22 mouse cellular contexts compared by ENCODE assay signal in the genomic region with DNA sequence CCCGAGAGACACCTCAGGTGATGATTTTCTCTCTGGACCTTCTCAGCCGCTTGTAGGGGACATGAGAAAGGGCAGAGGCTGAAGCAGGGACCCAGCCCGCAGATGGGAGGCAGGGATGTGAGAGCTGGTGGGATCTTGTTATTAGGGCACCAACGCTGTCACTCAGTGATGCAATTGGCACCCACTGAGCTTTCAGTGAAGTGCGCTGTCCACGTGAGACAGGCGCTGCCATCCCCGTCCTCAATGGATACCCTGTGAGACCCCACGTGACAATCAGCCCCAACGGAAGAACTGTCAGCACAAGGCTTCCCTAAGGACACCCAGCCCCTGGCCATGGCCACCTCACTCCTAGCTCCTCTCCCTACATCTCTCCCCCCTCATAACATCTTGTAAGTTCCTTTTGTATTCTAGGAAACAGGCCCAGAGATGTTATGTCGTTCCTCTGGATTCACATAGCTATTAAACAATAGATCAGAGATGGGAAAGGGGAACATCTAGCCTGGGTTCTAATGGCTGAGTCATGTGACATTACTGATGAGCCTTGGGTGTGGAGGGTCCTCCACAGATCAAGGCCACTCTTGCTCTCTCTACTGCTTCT. TPM values are rescaled to one million over a fixed set of nuclear protein-coding genes. Genes with fewer than 3 reads are reported as not detected.
A peak's percentile ranks its signal among the peaks of the same experiment; 100 is the strongest.
DNase-seq lines count a peak whose midpoint lies in the region; ATAC-seq and TF ChIP-seq lines count a peak whose summit lies in the region.
"Had no signal": no experiment of that assay in that cellular context is flagged by ENCODE, and none has a peak within 500 bp of the region (broad histone marks: within the 10 kb centered on the region; RNA-seq: fewer than 3 reads in every experiment).

No protein-coding gene starts in this region.

- TF ChIP-seq EP300 in CH12.LX (IDR thresholded peaks at IDR 0.05; ENCODE audit: low read length): no peak

- peak; percentile 51 for DNase-seq in CD4-positive, CD25-positive, alpha-beta regulatory T cell, adult 2 months (ENCODE audit: low read depth, low spot score)
- DNase-seq in midbrain, embryonic 11.5 days (ENCODE audit: low spot score, missing footprints): peak; percentile 69
- no peak for DNase-seq in midbrain, postnatal 0 days (ENCODE audit: low spot score)
- DNase-seq in CH12.LX (ENCODE audit: extremely low read depth) (peak; percentile 58), adipocyte (ENCODE audit: low spot score) (no peak)
- DNase-seq: adrenal gland, postnatal 10 days; cerebellum, adult 11 months; cerebellum, adult 8-10 months; cerebellum, postnatal 14 days; embryo, embryonic 11 days; forebrain, postnatal 0 days; gastrocnemius, postnatal 14 days had no signal

- H3K36me3 ChIP-seq in midbrain, embryonic 11.5 days (ENCODE audit: control insufficient read depth, insufficient read depth, low read length): no peaks in the 10 kb centered on the region
- no peaks in the 10 kb centered on the region for H3K36me3 ChIP-seq in midbrain, postnatal 0 days (ENCODE audit: insufficient read depth, low read length)
- peaks cover 34 to 72% of the 10 kb centered on the region in 2 experiments for H3K36me3 ChIP-seq in CH12.LX (replicated peaks in 1 of 2; ENCODE audit: control insufficient read depth in 1 of 2, insufficient read depth in 1 of 2, low read length in 1 of 2)
- no peaks in the 10 kb centered on the region for H3K36me3 ChIP-seq in myocyte (ENCODE audit: control insufficient read depth, insufficient read depth)
- H3K36me3 ChIP-seq: embryonic facial prominence, embryonic 12.5 days; forebrain, embryonic 12.5 days; heart, embryonic 12.5 days; hindbrain, embryonic 10.5 days had no signal

- H3K79me2 ChIP-seq in CH12.LX (replicated peaks; ENCODE audit: control insufficient read depth, extremely low read depth, insufficient read depth, poor library complexity, severe bottlenecking) (peaks cover 70% of the 10 kb centered on the region), myocyte (ENCODE audit: control insufficient read depth, insufficient read depth) (no peaks in the 10 kb centered on the region)

- dilution Hi-C loops in CH12.LX (cut with MboI; ENCODE audit: extremely low pct_ligation_motif_present, extremely low pct_unique_long_range_greater_than_20kb, low sequenced_read_pairs): no loop called here

- no peak overlapping the region for H3K27ac ChIP-seq in midbrain, embryonic 11.5 days (ENCODE audit: low read depth, low read length)
- H3K27ac ChIP-seq in midbrain, postnatal 0 days (ENCODE audit: low read depth, low read length): no peak overlapping the region
- peak overlapping the region; percentile 93 for H3K27ac ChIP-seq in CH12.LX (ENCODE audit: insufficient read depth, low read depth)
- H3K27ac ChIP-seq: embryonic facial prominence, embryonic 12.5 days; forebrain, embryonic 12.5 days; hindbrain, embryonic 10.5 days; hindbrain, embryonic 14.5 days had no signal

- H3K27me3 ChIP-seq in midbrain, embryonic 11.5 days (ENCODE audit: control insufficient read depth, insufficient read depth, low read length): no peaks in the 10 kb centered on the region
- no peaks in the 10 kb centered on the region for H3K27me3 ChIP-seq in midbrain, postnatal 0 days (ENCODE audit: insufficient read depth, low read length)
- H3K27me3 ChIP-seq in CH12.LX (replicated peaks): no peaks in the 10 kb centered on the region
- H3K27me3 ChIP-seq in myocyte (ENCODE audit: control insufficient read depth, insufficient read depth, insufficient read length): peaks cover 7% of the 10 kb centered on the region
- H3K27me3 ChIP-seq: embryonic facial prominence, embryonic 12.5 days; forebrain, embryonic 12.5 days had no signal

- ATAC-seq in CD4-positive, CD25-positive, alpha-beta regulatory T cell, adult 4 months: no peak
- ATAC-seq in midbrain, embryonic 11.5 days (ENCODE audit: low FRiP score): no peak
- ATAC-seq in midbrain, postnatal 0 days (ENCODE audit: low FRiP score): no peak
- ATAC-seq in activated CD4-positive, CD25-positive, alpha-beta regulatory T cell, adult 4 months: no peak
- ATAC-seq: forebrain, postnatal 0 days had no signal

- in situ Hi-C loops in CH12.LX (cut with MboI; ENCODE audit: low pct_ligation_motif_present, low pct_unique_long_range_greater_than_20kb, low sequenced_read_pairs): loop anchor here (10.0 kb wide), 1 partner anchor 93 kb away; a partner anchor contains a TSS

- no peak overlapping the region for H3K4me3 ChIP-seq in midbrain, embryonic 11.5 days (ENCODE audit: low read depth, low read length)
- no peak overlapping the region for H3K4me3 ChIP-seq in midbrain, postnatal 0 days (ENCODE audit: low read depth, low read length)
- H3K4me3 ChIP-seq in CH12.LX (replicated peaks in 1 of 3; ENCODE audit: low read depth in 2 of 3, low read length in 2 of 3, poor library complexity in 1 of 3) (peak overlapping the region; percentile 62 to 99 (median 96)), myocyte (no peak overlapping the region)
- H3K4me3 ChIP-seq: embryonic facial prominence, embryonic 12.5 days; forebrain, embryonic 12.5 days; heart, embryonic 12.5 days; hindbrain, embryonic 10.5 days had no signal

- H3K4me1 ChIP-seq in midbrain, embryonic 11.5 days (ENCODE audit: control insufficient read depth, insufficient read depth, low read length): peaks cover 17% of the 10 kb centered on the region
- no peaks in the 10 kb centered on the region for H3K4me1 ChIP-seq in midbrain, postnatal 0 days (ENCODE audit: insufficient read depth, low read length)
- H3K4me1 ChIP-seq in CH12.LX (ENCODE audit: control insufficient read depth in 1 of 2, insufficient read depth in 2 of 2): peaks cover 10 to 59% of the 10 kb centered on the region in 2 experiments

- TF ChIP-seq RAD21 in CH12.LX (IDR thresholded peaks at IDR 0.05; ENCODE audit: low read depth, low read length): no peak

- WGBS in midbrain, embryonic 11.5 days: 68% methylated on average over 11 of the region's 11 CpGs
- 72% methylated on average over 11 of the region's 11 CpGs for WGBS in midbrain, postnatal 0 days

- no peak for TF ChIP-seq CTCF in midbrain, postnatal 0 days (IDR thresholded peaks at IDR 0.05)
- no peak for TF ChIP-seq CTCF in CH12.LX (conservative IDR thresholded peaks at IDR 0.05 in 1 of 2, IDR thresholded peaks at IDR 0.05 in 1 of 2; ENCODE audit: low read depth in 2 of 2, low read length in 2 of 2)

- no peak overlapping the region for H3K4me2 ChIP-seq in midbrain, embryonic 11.5 days
- H3K4me2 ChIP-seq in midbrain, postnatal 0 days (ENCODE audit: low read depth, low read length, poor library complexity, severe bottlenecking): no peak overlapping the region
- H3K4me2 ChIP-seq in CH12.LX (ENCODE audit: insufficient read depth, low read depth, poor library complexity, severe bottlenecking) (peak overlapping the region; percentile 93), myocyte (ENCODE audit: low read depth) (peak overlapping the region; percentile 8)
- H3K4me2 ChIP-seq: embryonic facial prominence, embryonic 12.5 days; forebrain, embryonic 12.5 days; heart, embryonic 12.5 days; hindbrain, embryonic 14.5 days had no signal

- no peak overlapping the region for H3ac ChIP-seq in myocyte (ENCODE audit: control insufficient read depth, insufficient read length)

- H3K9ac ChIP-seq in midbrain, embryonic 11.5 days (ENCODE audit: low read length): no peak overlapping the region
- H3K9ac ChIP-seq in midbrain, postnatal 0 days (replicated peaks; ENCODE audit: low read length, poor library complexity, severe bottlenecking): no peak overlapping the region
- H3K9ac ChIP-seq in CH12.LX (ENCODE audit: insufficient read depth, low read depth): peak overlapping the region; percentile 80
- H3K9ac ChIP-seq: embryonic facial prominence, embryonic 12.5 days; forebrain, embryonic 12.5 days; forebrain, postnatal 0 days; heart, embryonic 12.5 days; hindbrain, embryonic 14.5 days had no signal

- TF ChIP-seq POLR2A in CH12.LX (IDR thresholded peaks at IDR 0.05; ENCODE audit: low read depth, low read length) (no peak), myocyte (IDR thresholded peaks at IDR 0.05; ENCODE audit: insufficient read length, low read depth) (no peak)

- no peaks in the 10 kb centered on the region for H3K9me3 ChIP-seq in midbrain, embryonic 11.5 days (ENCODE audit: control insufficient read depth, low read length)
- no peaks in the 10 kb centered on the region for H3K9me3 ChIP-seq in midbrain, postnatal 0 days (ENCODE audit: low read length)
- H3K9me3 ChIP-seq in CH12.LX (replicated peaks; ENCODE audit: low read length): no peaks in the 10 kb centered on the region
- H3K9me3 ChIP-seq: embryonic facial prominence, embryonic 12.5 days; forebrain, embryonic 12.5 days; heart, embryonic 12.5 days; hindbrain, embryonic 10.5 days had no signal

TF ChIP-seq in CH12.LX, 34 proteins besides CTCF, POLR2A, EP300 and RAD21 (continues in another document):
- TF ChIP-seq KAT2A (IDR thresholded peaks at IDR 0.05; ENCODE audit: insufficient replicate concordance, low read length): no peak
- TF ChIP-seq IRF4 (IDR thresholded peaks at IDR 0.05; ENCODE audit: low read depth, low read length): no peak
- TF ChIP-seq MEF2A (IDR thresholded peaks at IDR 0.05; ENCODE audit: borderline replicate concordance, low read depth, low read length): no peak; the same call in 1 of the 2 replicates
- TF ChIP-seq ZNF384 (IDR thresholded peaks at IDR 0.05; ENCODE audit: low read depth, low read length): no peak
- TF ChIP-seq SMC3 (IDR thresholded peaks at IDR 0.05; ENCODE audit: low read depth, low read length): no peak; the same call in none of the 2 replicates
- TF ChIP-seq JUND (conservative IDR thresholded peaks at IDR 0.05; ENCODE audit: low read depth, low read length): no peak

TF ChIP-seq in myocyte, 11 proteins besides CTCF, POLR2A, EP300 and RAD21 (continues in another document):
- TF ChIP-seq MYOG (IDR thresholded peaks at IDR 0.05; ENCODE audit: control insufficient read depth in 1 of 3, insufficient read depth in 1 of 3, insufficient read length in 2 of 3, low read depth in 2 of 3): no peak
- no peak for TF ChIP-seq TCF3 (IDR thresholded peaks at IDR 0.05; ENCODE audit: insufficient read length, low read depth)
- no peak for TF ChIP-seq REST (IDR thresholded peaks at IDR 0.05; ENCODE audit: insufficient read depth, insufficient read length)
- no peak for TF ChIP-seq MAX (IDR thresholded peaks at IDR 0.05; ENCODE audit: low read depth)
- no peak for TF ChIP-seq POLR2AphosphoS2 (IDR thresholded peaks at IDR 0.05; ENCODE audit: insufficient read length, low read depth)
- TF ChIP-seq CEBPB (IDR thresholded peaks at IDR 0.05; ENCODE audit: insufficient read depth, poor library complexity, severe bottlenecking): no peak

RNA-seq across cellular contexts. Expression of a gene that starts 3.4 kb away (rescaled TPM):
- 100 to 1,000 TPM; 277 to 361 TPM for polyA plus RNA-seq in CD4-positive, CD25-positive, alpha-beta regulatory T cell, adult 4 months (2017; shearing (Covaris generic))
- polyA plus RNA-seq in midbrain, embryonic 11.5 days (2014; fragmentation: Nextera tagmentation; extraction: Ambion mirVana): 0.41 TPM in 1 of 2 replicates, not detected in the other
- total RNA-seq in midbrain, postnatal 0 days (2014; rRNA removed): not detected in 2 replicates
- polyA plus RNA-seq in midbrain, postnatal 0 days (2015; fragmentation: Nextera tagmentation; extraction: Ambion mirVana): not detected in 2 replicates
- total RNA-seq in CH12.LX (2012; rRNA removed) (170 and 241 TPM in 2 replicates), CH12.LX (2014; rRNA removed) (178 and 203 TPM in 2 replicates)
- polyA plus RNA-seq in CH12.LX (2012; ENCODE audit: insufficient read length, low read depth) (306 and 316 TPM in 2 replicates), myocyte (2012; fragmentation: generic; extraction: Trizol) (0.38 TPM)
- 100 to 1,000 TPM; 243 to 261 TPM for polyA plus RNA-seq in activated CD4-positive, CD25-positive, alpha-beta regulatory T cell, adult 4 months (2017; shearing (Covaris generic))
- total RNA-seq: common myeloid progenitor, adult 5-6 weeks; gastrocnemius, adult 18-20 months had no signal
- polyA plus RNA-seq: forebrain, embryonic 12.5 days; hindbrain, embryonic 14.5 days had no signal

Comparison
In these comparisons a context has a peak if more than half of its experiments do, and no peak if none do; other contexts are left out.
1. DNase-seq: peak in CD4-positive, CD25-positive, alpha-beta regulatory T cell, adult 2 months (single experiment), midbrain, embryonic 11.5 days (single experiment) and CH12.LX (single experiment); none in midbrain, postnatal 0 days (single experiment) and adipocyte (single experiment).
2. H3K4me2 ChIP-seq: peak in CH12.LX (single experiment) and myocyte (single experiment); none in midbrain, embryonic 11.5 days (single experiment) and midbrain, postnatal 0 days (single experiment).
3. H3K4me3 ChIP-seq: peak in CH12.LX (3 of 3); none in midbrain, embryonic 11.5 days (single experiment), midbrain, postnatal 0 days (single experiment) and myocyte (single experiment).
4. RNA of a gene that starts 3.4 kb away (polyA plus RNA-seq): 277 to 361 TPM in CD4-positive, CD25-positive, alpha-beta regulatory T cell, adult 4 months, 306 to 316 TPM in CH12.LX and 243 to 261 TPM in activated CD4-positive, CD25-positive, alpha-beta regulatory T cell, adult 4 months; 0.38 TPM in myocyte (single experiment), 0.41 TPM in midbrain, embryonic 11.5 days and not detected in midbrain, postnatal 0 days; every median in the first group is over 100 times any median in the second.